Mouse (Mus musculus) embryonic facial prominence, embryonic 13.5 days (tissue): ENCODE data around the gene Tnrc6c. TPM values are rescaled to one million over a fixed set of nuclear protein-coding genes. Genes with fewer than 3 reads are reported as not detected.
A peak's percentile ranks its signal among the peaks of the same experiment; 100 is the strongest.

Experiments used
- ATAC-seq: fragments of 200-750 bp; cut with Nextera tagmentation; 2 replicates; pipeline ENCODE4 v1.8.0; 2017; ENCODE audit warnings: low read depth; ENCODE audit not compliant: insufficient number of reproducible peaks, insufficient read depth, low FRiP score, low TSS enrichment
- H3K27ac ChIP-seq: fragments of 300-500 bp; sonication (generic); 2 replicates; pipeline ENCODE4 v1.5.1; 2015; ENCODE audit warnings: moderate library complexity, mild to moderate bottlenecking, inconsistent platforms
- H3K27me3 ChIP-seq: fragments of 300-500 bp; sonication (generic); 2 replicates; pipeline ENCODE4 v1.6.1; 2015; ENCODE audit warnings: mild to moderate bottlenecking, inconsistent platforms
- H3K36me3 ChIP-seq: fragments of 300-500 bp; sonication (generic); 2 replicates; pipeline ENCODE4 v1.6.1; 2015; ENCODE audit warnings: mild to moderate bottlenecking, inconsistent platforms
- H3K4me1 ChIP-seq: fragments of 300-500 bp; sonication (generic); 2 replicates; pipeline ENCODE4 v1.6.1; 2015; ENCODE audit warnings: inconsistent platforms
- H3K4me2 ChIP-seq: fragments of 300-500 bp; sonication (generic); 2 replicates; pipeline ENCODE4 v1.6.1; 2015; ENCODE audit warnings: moderate library complexity, mild to moderate bottlenecking, inconsistent platforms
- H3K4me3 ChIP-seq: fragments of 300-500 bp; sonication (generic); 2 replicates; pipeline ENCODE4 v1.5.1; 2015; ENCODE audit warnings: mild to moderate bottlenecking, inconsistent platforms
- H3K9ac ChIP-seq: fragments of 300-500 bp; sonication (generic); 2 replicates; pipeline ENCODE4 v1.6.1; 2015; ENCODE audit warnings: mild to moderate bottlenecking, inconsistent platforms
- H3K9me3 ChIP-seq: fragments of 300-500 bp; sonication (generic); 2 replicates; pipeline ENCODE4 v1.6.1; 2016; ENCODE audit warnings: inconsistent platforms
- WGBS: fragments of 180-500 bp; shearing (Covaris S2); methylation state at CpG from one replicate; pipeline ENCODE4 v1.1.7; 2015; ENCODE audit warnings: mixed read lengths; 5-methylcytosine and 5-hydroxymethylcytosine counted together
- polyA plus RNA-seq: library from polyadenylated mRNA; unstranded; fragments of >200 nt; fragmentation: Nextera tagmentation; extraction: Ambion mirVana; gene quantifications from 2 replicates; pipeline ENCODE4 v1.2.1, GENCODE M21; 2015

Gene Tnrc6c
- polyA plus RNA-seq, 1 experiment from 2014 or later: 18.4 TPM

GRCm38 (mm10) chr11:117775540-117775939 lies 121.5 kb downstream of the Tnrc6c start:
- ATAC-seq: no peak
- peaks cover 57% of the 10 kb centered on the region for H3K36me3 ChIP-seq

GRCm38 (mm10) chr11:117776085-117776792 lies 122.2 kb downstream of the Tnrc6c start:
- no peak overlapping the region for H3K9ac ChIP-seq
- H3K27ac ChIP-seq: no peak overlapping the region
- H3K27me3 ChIP-seq: peaks cover 5% of the 10 kb centered on the region
- H3K4me3 ChIP-seq: no peak overlapping the region
- H3K4me2 ChIP-seq: no peak overlapping the region
- no peaks in the 10 kb centered on the region for H3K9me3 ChIP-seq
- WGBS: 89% methylated on average over 14 of the region's 14 CpGs
- no peak for ATAC-seq
- peaks cover 53% of the 10 kb centered on the region for H3K36me3 ChIP-seq
- H3K4me1 ChIP-seq: peaks cover 28% of the 10 kb centered on the region

More at GRCm38 (mm10) chr11:117775540-117775939, 121.5 kb downstream of the Tnrc6c start:
- H3K9ac ChIP-seq: no peak overlapping the region
- no peaks in the 10 kb centered on the region for H3K9me3 ChIP-seq
- no peak overlapping the region for H3K4me3 ChIP-seq
- H3K27me3 ChIP-seq: no peaks in the 10 kb centered on the region
- H3K4me1 ChIP-seq: peaks cover 21% of the 10 kb centered on the region
- WGBS: 91% methylated on average over 11 of the region's 13 CpGs
- H3K4me2 ChIP-seq: no peak overlapping the region
- H3K27ac ChIP-seq: no peak overlapping the region

GRCm38 (mm10) chr11:117777111-117777510 lies 123.0 kb downstream of the Tnrc6c start:
- WGBS: 78% methylated on average over 5 of the region's 5 CpGs
- H3K4me1 ChIP-seq: peaks cover 36% of the 10 kb centered on the region

DNA sequence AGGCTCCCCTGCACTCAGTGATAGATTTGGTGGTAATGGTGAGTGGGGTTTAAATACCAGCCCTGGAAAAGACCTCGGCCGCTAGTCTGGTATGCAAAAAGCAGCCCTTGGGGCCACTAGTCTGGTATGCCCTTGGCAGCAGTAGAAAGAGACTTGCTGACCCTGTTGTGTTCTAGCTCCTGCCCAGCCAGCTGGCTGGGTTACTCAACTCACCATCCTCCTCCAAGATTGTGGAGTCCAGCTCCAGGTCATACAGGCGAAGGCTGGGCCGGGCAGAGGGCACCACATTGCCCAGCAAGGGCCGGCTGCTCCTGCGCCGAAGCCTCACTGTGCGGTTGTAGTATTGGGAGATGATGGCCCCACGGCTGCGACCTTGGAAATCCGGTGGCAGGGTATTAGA lies 123.9 kb downstream of the Tnrc6c start:
- Histone ChIP-seq H3K9ac (no peak overlapping the region), H3K4me2 (no peak overlapping the region), H3K4me3 (no peak overlapping the region), H3K9me3 (no peaks in the 10 kb centered on the region), H3K4me1 (peaks cover 43% of the 10 kb centered on the region), H3K36me3 (peaks cover 44% of the 10 kb centered on the region), H3K27me3 (peaks cover 22% of the 10 kb centered on the region), H3K27ac (no peak overlapping the region)
- WGBS: 93% methylated on average over 11 of the region's 11 CpGs
- ATAC-seq: no peak

More at GRCm38 (mm10) chr11:117777111-117777510, 123.0 kb downstream of the Tnrc6c start:
- Histone ChIP-seq H3K27ac (no peak overlapping the region), H3K9ac (no peak overlapping the region), H3K36me3 (peaks cover 47% of the 10 kb centered on the region), H3K4me3 (no peak overlapping the region), H3K27me3 (peaks cover 14% of the 10 kb centered on the region), H3K9me3 (no peaks in the 10 kb centered on the region), H3K4me2 (no peak overlapping the region)
- ATAC-seq: no peak

DNA sequence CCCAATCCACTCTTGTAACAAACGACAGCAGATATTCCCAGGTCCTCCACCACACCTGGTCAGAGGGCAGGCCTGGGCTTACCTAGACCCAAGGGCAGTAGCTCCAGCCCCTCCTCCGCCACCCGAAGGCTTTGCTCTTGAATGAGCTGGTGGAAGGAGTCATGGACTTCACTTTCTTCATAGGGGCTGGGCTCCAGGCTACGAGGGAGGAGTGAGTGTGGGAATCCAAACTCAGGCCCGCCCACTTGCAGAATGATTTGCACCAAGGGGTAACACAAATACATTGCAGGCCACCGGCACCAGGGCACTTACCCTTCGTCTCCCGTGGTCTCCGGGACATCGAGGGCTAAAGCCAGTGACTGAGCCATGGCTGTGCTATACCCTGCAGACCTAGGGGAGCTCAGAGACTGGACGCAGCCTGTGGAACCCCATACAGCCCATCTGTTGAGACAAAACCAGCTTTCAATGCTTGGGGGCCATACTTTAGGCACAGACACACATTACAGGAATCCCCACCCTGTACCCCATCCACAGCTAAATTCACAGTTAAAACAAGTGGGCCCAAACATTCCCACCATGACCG lies 124.9 kb downstream of the Tnrc6c start:
- Histone ChIP-seq H3K27me3 (peaks cover 30% of the 10 kb centered on the region), H3K36me3 (peaks cover 35% of the 10 kb centered on the region), H3K9ac (peak overlapping the region; percentile 73), H3K4me2 (peak overlapping the region; percentile 98), H3K4me3 (peak overlapping the region; percentile 59), H3K27ac (peak overlapping the region; percentile 84), H3K4me1 (peaks cover 47% of the 10 kb centered on the region), H3K9me3 (no peaks in the 10 kb centered on the region)
- ATAC-seq: no peak
- WGBS: 48% methylated on average over 12 of the region's 12 CpGs

- no peak for ATAC-seq
- peak overlapping the region; percentile 98 for H3K4me2 ChIP-seq
- peak overlapping the region; percentile 84 for H3K27ac ChIP-seq
- peaks cover 47% of the 10 kb centered on the region for H3K4me1 ChIP-seq
- H3K9ac ChIP-seq: peak overlapping the region; percentile 73
- no peaks in the 10 kb centered on the region for H3K9me3 ChIP-seq
- WGBS: 3% methylated on average over 38 of the region's 38 CpGs
- H3K4me3 ChIP-seq: peak overlapping the region; percentile 59
- peaks cover 31% of the 10 kb centered on the region for H3K36me3 ChIP-seq
- peaks cover 33% of the 10 kb centered on the region for H3K27me3 ChIP-seq
Observed at GRCm38 (mm10) chr11:117779434-117780198, 125.5 kb downstream of the Tnrc6c start.

DNA sequence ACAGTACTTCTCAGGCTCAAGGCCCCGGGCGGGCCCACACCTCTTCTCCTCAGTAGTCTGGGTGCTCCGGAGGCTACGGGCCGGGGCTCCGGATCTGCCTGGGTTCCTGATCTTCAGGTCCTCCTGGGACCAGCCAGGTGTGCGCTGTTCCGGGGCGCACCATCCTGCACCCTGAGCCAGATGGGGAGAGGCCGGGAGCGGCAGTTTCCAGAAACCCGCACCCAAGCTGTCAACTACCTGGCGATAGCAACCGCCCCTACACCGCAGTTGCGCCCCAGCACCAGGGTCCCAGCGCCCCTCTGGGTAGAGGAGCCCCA lies 126.1 kb downstream of the Tnrc6c start:
- peak overlapping the region; percentile 73 for H3K9ac ChIP-seq
- H3K36me3 ChIP-seq: peaks cover 26% of the 10 kb centered on the region
- peak overlapping the region; percentile 59 for H3K4me3 ChIP-seq
- under 1% methylated on average over 17 of the region's 17 CpGs for WGBS
- peaks cover 33% of the 10 kb centered on the region for H3K27me3 ChIP-seq
- H3K27ac ChIP-seq: peak overlapping the region; percentile 84
- H3K9me3 ChIP-seq: no peaks in the 10 kb centered on the region
- H3K4me1 ChIP-seq: peaks cover 47% of the 10 kb centered on the region
- peak overlapping the region; percentile 98 for H3K4me2 ChIP-seq
- ATAC-seq: 0 out of 2 replicates have a peak, but pooled peaks have one; percentile 16

GRCm38 (mm10) chr11:117780582-117781111 lies 126.6 kb downstream of the Tnrc6c start:
- Histone ChIP-seq H3K4me3 (peak overlapping the region; percentile 59), H3K9ac (peak overlapping the region; percentile 73), H3K27me3 (peaks cover 33% of the 10 kb centered on the region), H3K4me2 (peak overlapping the region; percentile 98), H3K4me1 (peaks cover 47% of the 10 kb centered on the region), H3K36me3 (peaks cover 21% of the 10 kb centered on the region), H3K27ac (peak overlapping the region; percentile 84), H3K9me3 (no peaks in the 10 kb centered on the region)
- whole genome bisulfite sequencing: 2% methylated on average over 19 of the region's 19 CpGs
- peak; percentile 84 for ATAC-seq

GRCm38 (mm10) chr11:117781199-117781821 lies 127.2 kb downstream of the Tnrc6c start:
- Histone ChIP-seq H3K27me3 (peaks cover 33% of the 10 kb centered on the region), H3K36me3 (peaks cover 16% of the 10 kb centered on the region), H3K4me1 (peaks cover 47% of the 10 kb centered on the region), H3K9me3 (no peaks in the 10 kb centered on the region), H3K4me2 (peak overlapping the region; percentile 98), H3K27ac (peak overlapping the region; percentile 84), H3K4me3 (peak overlapping the region; percentile 59), H3K9ac (peak overlapping the region; percentile 44; the same call in 1 of the 2 replicates)
- WGBS: 15% methylated on average over 18 of the region's 18 CpGs
- ATAC-seq: no peak

DNA sequence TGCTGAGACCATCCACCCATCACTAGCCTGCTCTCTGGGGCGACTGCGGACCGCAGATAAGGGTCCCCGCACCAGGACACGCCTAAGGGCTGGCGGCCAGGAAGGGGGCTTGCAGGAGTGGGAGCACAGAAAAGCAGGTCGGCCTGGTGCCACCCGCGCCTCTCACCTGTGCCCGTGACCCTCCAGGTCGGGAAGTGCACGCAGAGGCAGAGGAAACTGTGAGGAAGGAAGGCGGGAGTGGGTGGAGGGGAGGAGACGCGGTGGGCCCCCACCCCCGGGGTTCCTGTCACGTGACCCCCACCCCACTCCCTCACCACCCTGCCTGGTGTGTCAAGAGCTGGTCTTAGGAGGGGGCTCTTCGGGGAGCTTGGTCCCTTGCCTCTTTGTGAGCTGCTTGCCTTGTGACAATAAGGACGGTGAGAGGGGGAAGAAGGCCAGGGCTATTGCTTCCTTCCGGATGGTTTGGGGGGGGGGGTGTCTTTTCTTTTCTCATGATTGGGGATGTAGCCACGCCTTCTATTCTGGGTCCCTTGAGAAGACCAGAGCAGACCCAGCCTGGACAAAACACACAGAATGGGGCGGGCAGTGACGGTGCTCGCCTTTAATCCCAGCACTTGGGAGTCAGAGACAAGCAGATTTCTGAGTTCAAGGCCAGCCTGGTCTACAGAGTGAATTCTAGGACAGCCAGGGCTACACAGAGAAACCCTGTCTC lies 128.1 kb downstream of the Tnrc6c start, which contains the start of the genes Tmc8 and Tmc6:
Gene Tmc8, plus strand, starts transcription at position 84 of the 712 bp plus-strand sequence.
Gene Tmc6, minus strand, starts transcription at position 206 of the 712 bp plus-strand sequence.
- Histone ChIP-seq H3K4me3 (peak within 1 kb of the TSS; percentile 59), H3K27me3 (peaks cover 33% of the 10 kb centered on the region), H3K9me3 (no peaks in the 10 kb centered on the region), H3K4me2 (peak within 1 kb of the TSS; percentile 98), H3K27ac (peak within 1 kb of the TSS; percentile 84), H3K36me3 (peaks cover 11% of the 10 kb centered on the region; the same call in 1 of the 2 replicates), H3K9ac (peak within 1 kb of the TSS; percentile 59), H3K4me1 (peaks cover 47% of the 10 kb centered on the region)
- ATAC-seq: no peak
- WGBS: 47% methylated on average over 24 of the region's 24 CpGs
